Mouse (Mus musculus) embryonic fibroblast, embryonic 13.5 days (primary cell): ENCODE results near the gene Akr1c14. TPM values are rescaled to one million over a fixed set of nuclear protein-coding genes. Genes with fewer than 3 reads are reported as not detected.
"Not testable (repeated sequence)": the region's sequence is repeated elsewhere in the genome, so short reads cannot be mapped to it uniquely, and the experiment has no call there.

Source experiments
- H3K27ac ChIP-seq: 2 replicates; pipeline ENCODE4 v1.5.1; 2012; ENCODE audit warnings: low read length, control low read depth, inconsistent platforms; ENCODE audit not compliant: insufficient read depth
- H3K4me1 ChIP-seq: 2 replicates; pipeline ENCODE4 v1.6.1; 2011; ENCODE audit warnings: low read length; ENCODE audit not compliant: control insufficient read depth, insufficient read depth
- H3K4me3 ChIP-seq: 2 replicates; pipeline ENCODE4 v1.5.1; 2011; ENCODE audit warnings: mild to moderate bottlenecking, control low read depth, low read length; ENCODE audit not compliant: insufficient read depth
- CTCF ChIP-seq: IDR thresholded peaks from 2 replicates; pipeline ENCODE4 v1.5.1; 2011; ENCODE audit warnings: mild to moderate bottlenecking, control low read depth, low read length, moderate library complexity, borderline replicate concordance; ENCODE audit not compliant: insufficient read depth
- POLR2A ChIP-seq: IDR thresholded peaks from 2 replicates; pipeline ENCODE4 v1.6.1; 2011; ENCODE audit warnings: low read depth, mild to moderate bottlenecking, control low read depth, low read length, moderate library complexity
- polyA plus RNA-seq: library from polyadenylated mRNA; stranded (reverse); fragments of >200 nt; gene quantifications from 2 replicates; pipeline ENCODE4 v1.2.4, GENCODE M21; 2011; ENCODE audit warnings: low read depth; ENCODE audit not compliant: missing spikeins, insufficient read length

Gene Akr1c14
- polyA plus RNA-seq, 1 experiment = 3.3 TPM

DNA sequence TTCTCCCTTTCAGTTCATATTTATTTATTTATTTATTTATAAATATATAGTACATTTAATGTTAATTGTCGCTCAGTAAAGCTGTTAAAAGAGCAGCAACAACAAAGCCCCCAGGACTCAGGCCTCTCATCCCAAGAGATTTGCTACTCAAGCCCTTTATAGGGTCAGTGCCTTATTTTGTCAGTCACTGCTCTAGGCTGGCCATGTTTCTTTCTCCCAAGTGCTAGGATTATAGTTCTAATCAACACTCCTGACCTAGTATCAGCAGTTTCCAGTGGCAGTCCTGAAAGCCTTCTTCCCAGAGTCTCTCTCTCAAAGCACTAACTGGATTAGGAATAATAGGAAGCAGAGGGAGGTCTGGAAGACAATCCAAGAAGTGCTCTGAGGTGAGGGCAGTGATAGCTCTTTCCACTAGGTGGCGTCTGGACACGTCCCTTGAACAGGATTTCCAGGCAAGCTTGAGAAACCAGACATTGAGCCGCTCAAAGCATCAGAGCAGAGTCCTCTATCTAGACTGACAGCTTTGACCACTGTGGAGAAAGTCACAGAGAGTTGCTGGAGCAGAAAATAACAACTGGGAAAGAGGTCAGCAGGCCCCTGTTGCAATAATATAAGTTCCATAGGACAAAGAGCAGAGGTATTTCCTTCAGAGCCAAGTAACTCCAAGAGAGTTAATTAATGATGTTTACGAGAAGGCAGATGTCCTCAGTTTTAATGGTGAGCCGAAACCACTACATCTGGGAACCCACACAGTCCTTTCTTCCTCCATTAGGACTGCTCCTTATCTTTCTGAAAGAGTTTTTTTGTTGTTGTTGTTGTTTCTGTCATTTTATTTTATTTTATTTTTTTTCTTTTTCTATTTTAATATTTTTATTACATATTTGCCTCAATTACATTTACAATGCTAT is 61.7 kb downstream of the Akr1c14 start:
- H3K4me1 ChIP-seq = no peaks in the 10 kb centered on the region
- no peak overlapping the region for H3K4me3 ChIP-seq
- H3K27ac ChIP-seq = no peak overlapping the region
- TF ChIP-seq CTCF (peak; percentile 83; the same call in 1 of the 2 replicates), POLR2A (no peak)

DNA sequence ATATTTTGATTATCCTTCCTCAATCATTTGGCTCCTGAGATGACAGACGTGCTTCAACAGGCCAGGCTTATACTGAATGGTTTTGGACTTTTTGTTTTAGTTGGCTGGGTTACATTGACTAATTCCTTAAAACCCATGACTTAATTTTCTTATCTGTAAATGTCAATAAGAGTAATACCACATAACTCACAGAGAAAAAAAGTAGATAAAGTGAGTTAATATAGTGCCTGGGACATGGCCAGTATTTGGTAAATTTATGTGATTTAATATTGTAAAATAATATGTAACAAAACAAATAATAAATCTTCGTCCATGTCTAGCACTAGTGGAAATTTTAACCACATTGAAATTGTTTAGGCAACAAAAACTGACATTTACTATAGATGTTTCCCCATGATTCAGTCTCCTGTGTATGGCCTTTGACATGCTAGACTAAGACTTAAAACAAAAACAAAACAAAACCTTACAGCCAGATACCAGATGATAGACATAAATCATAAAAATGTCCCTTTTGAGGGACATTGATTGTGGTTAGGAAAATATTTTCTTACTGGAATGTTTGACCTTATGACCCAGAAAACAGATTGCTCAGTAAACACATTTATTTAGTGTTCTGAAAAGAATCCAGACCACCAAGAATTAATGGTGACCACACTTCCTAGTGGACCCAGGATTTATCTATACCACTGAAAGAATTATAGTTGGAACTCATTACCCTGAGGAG is 70.5 kb downstream of the Akr1c14 start:
- TF ChIP-seq POLR2A (no peak), CTCF (no peak)
- Histone ChIP-seq H3K27ac (no peak overlapping the region), H3K4me1 (no peaks in the 10 kb centered on the region), H3K4me3 (no peak overlapping the region)

DNA sequence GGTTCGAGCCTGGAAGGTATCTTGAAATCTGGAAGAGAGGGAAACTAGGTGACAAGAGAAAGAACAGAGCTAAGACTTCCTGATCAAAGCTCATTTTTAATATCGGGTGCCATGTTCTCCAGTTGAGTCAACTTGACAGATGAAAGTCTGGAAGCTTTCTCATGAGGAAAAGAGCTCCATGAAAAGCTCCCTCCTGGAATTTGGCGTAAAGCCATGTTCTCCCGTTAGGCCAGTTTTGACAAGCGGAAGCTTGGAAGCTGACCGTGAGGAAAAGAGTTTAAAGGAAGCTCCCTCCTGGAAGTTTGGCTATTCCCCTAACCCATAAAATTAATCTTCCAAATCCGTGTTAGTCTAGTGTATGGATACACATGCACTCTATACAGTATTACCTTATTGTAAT is 74.3 kb downstream of the Akr1c14 start:
- TF ChIP-seq POLR2A (no peak), CTCF (no peak)
- H3K4me3 ChIP-seq = no peak overlapping the region
- no peak overlapping the region for H3K27ac ChIP-seq
- no peaks in the 10 kb centered on the region for H3K4me1 ChIP-seq

DNA sequence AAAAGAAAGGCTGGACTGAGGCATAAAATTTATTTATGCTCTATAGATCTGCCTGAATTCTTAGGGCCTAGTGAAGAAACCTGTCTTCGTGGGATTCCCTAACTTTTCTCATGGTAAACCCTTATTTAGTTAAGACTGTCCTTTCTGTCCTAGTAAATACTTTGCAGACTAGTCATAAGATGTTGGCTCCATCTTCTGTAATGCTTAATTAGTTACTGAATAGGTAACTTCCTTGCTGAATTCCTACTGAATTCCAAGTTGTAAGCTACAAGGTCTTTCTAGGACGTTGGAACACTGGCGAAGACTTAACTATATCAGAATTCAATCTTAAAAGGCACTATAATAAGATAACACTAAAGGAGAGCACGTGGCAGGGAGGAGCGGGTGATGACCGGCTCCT is 75.7 kb downstream of the Akr1c14 start:
- not testable (repeated sequence) for H3K4me1 ChIP-seq, H3K27ac ChIP-seq, H3K4me3 ChIP-seq

DNA sequence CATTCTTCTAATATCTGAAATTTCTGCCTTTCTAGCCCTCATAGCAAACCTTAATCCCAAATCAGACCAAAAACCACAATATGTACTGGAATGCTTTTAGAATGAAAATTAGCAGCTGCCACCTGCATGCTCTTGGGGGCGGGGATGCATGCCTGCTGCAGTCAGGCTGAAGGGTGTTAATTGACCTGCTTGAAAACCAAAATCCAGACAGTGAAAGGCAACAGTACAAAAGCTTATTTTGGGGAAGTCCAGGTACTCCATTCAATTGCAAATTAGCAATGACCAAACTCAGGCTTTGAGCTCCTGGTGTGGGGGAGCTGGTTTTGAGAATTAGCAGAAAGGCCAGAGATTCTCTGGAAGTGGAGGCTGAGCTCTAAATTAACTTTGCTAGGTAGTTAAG is 77.0 kb downstream of the Akr1c14 start:
- not testable (repeated sequence) for H3K4me3 ChIP-seq, H3K4me1 ChIP-seq, H3K27ac ChIP-seq

DNA sequence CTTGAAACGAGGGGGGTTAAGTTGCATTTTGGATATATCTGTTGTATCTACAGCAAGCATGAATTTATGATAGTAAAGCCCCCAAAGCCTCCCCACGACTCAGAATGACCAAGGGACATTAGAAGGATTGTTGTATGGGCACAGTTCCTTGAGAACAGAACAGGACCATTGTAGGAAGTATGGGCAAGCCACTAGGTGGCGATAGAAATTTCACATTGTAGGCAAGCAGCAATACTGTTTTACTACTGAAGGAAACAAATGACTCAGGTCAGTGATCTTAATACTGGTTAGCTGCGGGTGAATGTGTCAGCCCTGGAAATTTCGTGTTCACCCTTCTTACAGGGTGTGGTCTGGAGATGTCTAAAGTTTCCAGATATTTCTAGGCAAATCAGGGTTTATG is 80.3 kb downstream of the Akr1c14 start:
- Histone ChIP-seq H3K4me1 (no peaks in the 10 kb centered on the region), H3K27ac (no peak overlapping the region), H3K4me3 (no peak overlapping the region)
- TF ChIP-seq POLR2A = no peak
- TF ChIP-seq CTCF = no peak

DNA sequence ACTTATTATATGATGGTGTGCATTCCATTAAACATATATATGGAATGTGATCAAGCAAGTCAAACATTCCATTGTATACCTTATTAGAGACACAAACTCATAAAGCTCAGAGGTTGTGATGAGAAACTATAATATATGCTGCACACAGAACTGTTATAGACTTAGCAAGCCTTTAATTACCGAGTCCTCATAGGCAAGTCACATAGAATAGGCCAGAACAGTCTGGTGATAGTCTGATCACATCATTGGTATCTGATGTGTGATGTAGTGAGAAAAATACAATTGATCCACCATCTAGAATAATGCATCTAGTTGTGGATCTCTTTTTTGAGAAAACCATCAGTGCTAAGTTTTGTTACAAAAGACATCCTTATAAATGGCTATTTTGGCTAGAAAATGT is 82.5 kb downstream of the Akr1c14 start:
- H3K27ac ChIP-seq = no peak overlapping the region
- no peak for TF ChIP-seq POLR2A
- no peak for TF ChIP-seq CTCF

DNA sequence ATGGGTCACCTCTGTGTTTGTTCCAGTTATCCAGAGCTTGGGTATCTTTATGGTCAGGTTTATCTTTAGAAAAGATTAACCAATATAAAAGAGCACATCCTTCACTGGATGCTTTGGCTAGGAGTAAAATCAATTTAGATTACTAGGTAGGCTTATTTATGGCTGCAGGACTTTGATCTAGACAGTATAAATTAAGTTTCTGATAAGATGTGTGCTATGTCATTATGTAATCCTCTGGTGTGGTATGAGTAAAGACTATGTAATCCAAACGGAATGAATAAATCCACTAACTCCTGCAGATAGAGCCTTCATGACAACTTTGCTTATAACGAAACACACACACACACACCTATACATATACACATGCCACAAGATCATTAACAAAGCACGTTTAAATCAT is 82.9 kb downstream of the Akr1c14 start:
- H3K4me1 ChIP-seq = no peaks in the 10 kb centered on the region
- no peak overlapping the region for H3K27ac ChIP-seq
- H3K4me3 ChIP-seq = no peak overlapping the region
- TF ChIP-seq CTCF (no peak), POLR2A (no peak)

More for the DNA sequence above, 82.5 kb downstream of the Akr1c14 start:
- Histone ChIP-seq H3K4me1 (no peaks in the 10 kb centered on the region), H3K4me3 (no peak overlapping the region)

DNA sequence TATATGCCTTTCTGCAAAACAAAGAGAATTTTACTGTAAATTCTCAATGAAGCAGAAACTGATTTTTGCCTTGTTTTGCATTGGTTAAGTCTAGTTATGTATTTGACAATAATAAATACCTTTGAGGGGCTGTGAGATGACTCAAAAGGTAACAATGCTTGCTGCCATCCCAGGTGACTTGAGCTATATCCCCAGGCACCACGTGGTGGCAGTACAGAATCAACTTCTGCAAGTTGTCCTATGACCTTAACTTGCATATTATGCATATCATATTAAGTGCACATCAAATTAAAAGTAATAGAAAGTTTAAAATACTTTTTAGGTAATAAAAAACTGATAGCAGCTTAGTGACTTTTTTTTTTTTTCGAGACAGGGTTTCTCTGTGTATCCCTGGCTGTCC is 84.3 kb downstream of the Akr1c14 start:
- Histone ChIP-seq H3K4me1 (no peaks in the 10 kb centered on the region), H3K27ac (no peak overlapping the region), H3K4me3 (no peak overlapping the region)
- TF ChIP-seq POLR2A (no peak), CTCF (0 out of 2 replicates have a peak, but pooled peaks have one; percentile 31)

Other genes starting within 250 kb of the Akr1c14 start
- not detected in 2 replicates for gene Calml3, start 244.7 kb upstream of the Akr1c14 start, polyA plus RNA-seq
- not detected in 2 replicates for gene Calm4, start 211.3 kb upstream of the Akr1c14 start, polyA plus RNA-seq
- gene Calm5, start 194.8 kb upstream of the Akr1c14 start, polyA plus RNA-seq = not detected in 2 replicates
- 54.7 and 66.1 TPM in 2 replicates for gene Net1, start 130.8 kb upstream of the Akr1c14 start, polyA plus RNA-seq
- gene Tubal3, start 130.7 kb upstream of the Akr1c14 start, polyA plus RNA-seq = not detected in 2 replicates
- gene Ucn3, start 103.7 kb upstream of the Akr1c14 start, polyA plus RNA-seq = not detected in 2 replicates
- 0.44 and 0.97 TPM in 2 replicates for gene Akr1c18, start 101.6 kb downstream of the Akr1c14 start, polyA plus RNA-seq
- 0.42 and 0.55 TPM in 2 replicates for gene Akr1c13, start 142.1 kb downstream of the Akr1c14 start, polyA plus RNA-seq
- gene Akr1c19, start 179.7 kb downstream of the Akr1c14 start, polyA plus RNA-seq = not detected in 2 replicates
- not detected in 2 replicates for gene Akr1c12, start 230.4 kb downstream of the Akr1c14 start, polyA plus RNA-seq